Mouse (Mus musculus) megakaryocyte, embryonic 14.5 days (primary cell): ENCODE data around the gene Ccdc134.

Experiments
- FLI1 ChIP-seq: IDR thresholded peaks from 2 replicates; pipeline ENCODE4 v1.6.1; 2012; ENCODE audit warnings: low read length, inconsistent platforms, mixed read lengths
- GATA1 ChIP-seq: IDR thresholded peaks from 3 replicates; pipeline ENCODE4 v1.6.1; 2012; ENCODE audit warnings: mixed read lengths, low read length, inconsistent platforms, borderline replicate concordance

DNA sequence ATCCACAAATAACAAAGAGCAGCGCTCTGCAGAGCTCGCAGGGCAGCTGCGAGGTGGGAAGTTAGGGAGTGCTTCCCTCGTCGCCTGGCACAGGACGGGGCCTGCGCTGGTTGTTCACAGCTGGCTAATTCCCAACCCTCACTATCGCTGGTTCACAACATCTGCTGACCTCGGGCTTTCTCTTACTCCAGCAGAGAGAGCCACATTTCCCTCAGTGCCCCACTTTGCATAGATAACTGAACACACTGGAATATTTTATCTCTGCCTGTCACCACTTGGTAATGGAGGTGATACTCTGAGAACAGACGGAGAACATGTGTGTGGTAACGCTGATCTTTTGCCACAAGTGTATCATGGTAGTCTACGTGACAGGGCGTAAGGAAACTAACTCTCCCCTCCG, 58.4 kb downstream of the Ccdc134 start:
- TF ChIP-seq GATA1 (no peak), FLI1 (no peak)
